Mouse (Mus musculus): Measurements from ENCODE around the gene Ppp1r16b. TPM values are rescaled to one million over a fixed set of nuclear protein-coding genes. Genes with fewer than 3 reads are reported as not detected.

The Ppp1r16b gene
- polyA plus RNA-seq (2012; rRNA removed; ENCODE audit: low replicate concordance), result 4.9 and 8.0 TPM in 2 replicates

GRCm38 (mm10) chr2:158665098-158665497, at the start of gene Ppp1r16b:
Ppp1r16b (plus strand) TSS chr2:158665398.

DNA sequence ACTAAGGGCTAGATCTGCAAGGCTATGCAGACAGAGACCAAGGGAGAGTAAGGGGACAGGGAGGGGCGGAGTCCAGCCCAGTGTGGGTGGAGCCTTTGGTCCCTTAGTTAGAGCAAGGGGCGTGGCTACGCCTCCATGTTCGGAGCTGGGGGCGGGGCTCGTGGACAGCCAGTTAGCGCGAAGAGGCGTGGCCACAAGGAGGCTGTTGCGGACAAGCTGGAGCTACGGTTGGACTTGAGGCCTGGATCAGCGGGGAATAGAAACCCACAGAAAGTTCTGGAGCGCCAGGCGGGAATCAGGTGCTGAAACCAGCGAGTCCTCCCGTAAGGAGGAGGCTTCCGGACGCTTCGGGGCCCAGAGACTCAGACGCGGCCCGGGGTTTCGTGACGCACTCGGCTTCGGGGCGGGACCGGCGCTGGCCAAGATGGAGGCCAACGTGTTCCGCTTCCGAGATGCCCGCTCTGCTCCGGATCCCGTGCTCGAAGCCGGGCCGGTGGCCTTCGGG, 40.4 kb upstream of the Ppp1r16b start, which contains the start of gene Actr5:
Actr5 (plus strand) TSS at position 171 of the 505 bp plus-strand sequence.

DNA sequence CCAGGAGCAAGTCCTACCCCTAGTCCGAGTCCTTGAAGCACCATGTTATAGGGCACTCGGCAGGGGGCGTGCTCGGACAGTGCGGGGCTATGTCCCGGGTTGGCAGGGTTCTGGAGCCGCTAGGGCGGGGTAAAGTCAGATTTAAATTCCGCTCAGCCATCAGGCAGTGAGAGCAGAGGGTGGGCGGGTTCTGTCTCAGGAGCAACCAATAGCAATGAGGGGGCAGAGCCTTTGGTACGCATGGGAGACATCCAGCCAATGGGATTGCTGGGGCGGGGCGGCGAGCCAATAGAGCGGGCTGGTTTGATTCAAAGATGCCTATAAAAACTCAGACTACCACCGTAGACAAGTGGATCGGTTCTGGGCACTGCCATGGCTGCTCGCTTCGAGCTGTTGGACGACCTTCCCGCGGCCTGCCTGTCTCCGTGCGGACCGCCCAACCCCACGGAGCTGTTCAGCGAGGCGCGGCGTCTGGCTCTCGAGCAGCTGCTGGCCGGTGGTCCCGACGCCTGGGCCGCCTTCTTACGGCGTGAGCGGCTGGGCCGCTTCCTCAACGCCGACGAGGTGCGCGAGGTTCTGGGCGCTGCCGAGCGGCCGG, 102.6 kb downstream of the Ppp1r16b start, which contains the start of gene Fam83d:
Fam83d (plus strand) TSS at position 352 of the 598 bp plus-strand sequence.

GRCm38 (mm10) chr2:158794494-158795004, 129.4 kb downstream of the Ppp1r16b start, which contains the start of gene Dhx35:
Dhx35 (plus strand) TSS chr2:158794807.

Other genes starting within 250 kb of the Ppp1r16b start
- gene Adig, start 162.8 kb upstream of the Ppp1r16b start, polyA plus RNA-seq (2012; rRNA removed; ENCODE audit: low replicate concordance), result 242 and 439 TPM in 2 replicates
- 0.21 and 2.9 TPM in 2 replicates for gene Arhgap40, start 152.6 kb upstream of the Ppp1r16b start, polyA plus RNA-seq (2012; rRNA removed; ENCODE audit: low replicate concordance)
- not detected in 2 replicates for gene Slc32a1, start 54.6 kb upstream of the Ppp1r16b start, polyA plus RNA-seq (2012; rRNA removed; ENCODE audit: low replicate concordance)
- gene Actr5, start 40.5 kb upstream of the Ppp1r16b start, polyA plus RNA-seq (2012; rRNA removed; ENCODE audit: low replicate concordance), result 4.7 and 9.3 TPM in 2 replicates
- 6.3 and 7.4 TPM in 2 replicates for gene Fam83d, start 102.7 kb downstream of the Ppp1r16b start, polyA plus RNA-seq (2012; rRNA removed; ENCODE audit: low replicate concordance)
- 12.1 and 22.4 TPM in 2 replicates for gene Dhx35, start 129.4 kb downstream of the Ppp1r16b start, polyA plus RNA-seq (2012; rRNA removed; ENCODE audit: low replicate concordance)

Data from subcutaneous adipose tissue, adult 2 months (tissue).